Mouse (Mus musculus): Measurements from ENCODE around the gene Olfr120.
"Not testable (repeated sequence)": the region's sequence is repeated elsewhere in the genome, so short reads cannot be mapped to it uniquely, and the experiment has no call there.

GRCm38 (mm10) chr17:37696264-37696663 is 25.3 kb upstream of the Olfr120 start, which contains the start of gene Olfr119:
- not testable (repeated sequence) for TF ChIP-seq CTCF (IDR thresholded peaks at IDR 0.05; ENCODE audit: control insufficient read depth, insufficient read depth, insufficient replicate concordance, low read depth, low read length); POLR2A (IDR thresholded peaks at IDR 0.05; ENCODE audit: control insufficient read depth, low read depth, low read length)
